Mouse (Mus musculus): ENCODE results near the gene Asb3.

Gene Asb3
- long read RNA-seq, experiment 1, transcript Asb3-201 (10 exons, 3,228 nt), result major isoform, 15 of 27 reads
- long read RNA-seq, experiment 1, partial matches to known transcripts, result 4 of 27 reads
- long read RNA-seq, experiment 1, other reads (novel, unspliced or antisense), result 8 of 27 reads
- long read RNA-seq, experiment 2, transcript Asb3-201 (10 exons, 3,228 nt), result major isoform, 31 of 39 reads
- long read RNA-seq, experiment 2, partial matches to known transcripts, result 5 of 39 reads
- long read RNA-seq, experiment 2, other reads (novel, unspliced or antisense), result 3 of 39 reads

DNA sequence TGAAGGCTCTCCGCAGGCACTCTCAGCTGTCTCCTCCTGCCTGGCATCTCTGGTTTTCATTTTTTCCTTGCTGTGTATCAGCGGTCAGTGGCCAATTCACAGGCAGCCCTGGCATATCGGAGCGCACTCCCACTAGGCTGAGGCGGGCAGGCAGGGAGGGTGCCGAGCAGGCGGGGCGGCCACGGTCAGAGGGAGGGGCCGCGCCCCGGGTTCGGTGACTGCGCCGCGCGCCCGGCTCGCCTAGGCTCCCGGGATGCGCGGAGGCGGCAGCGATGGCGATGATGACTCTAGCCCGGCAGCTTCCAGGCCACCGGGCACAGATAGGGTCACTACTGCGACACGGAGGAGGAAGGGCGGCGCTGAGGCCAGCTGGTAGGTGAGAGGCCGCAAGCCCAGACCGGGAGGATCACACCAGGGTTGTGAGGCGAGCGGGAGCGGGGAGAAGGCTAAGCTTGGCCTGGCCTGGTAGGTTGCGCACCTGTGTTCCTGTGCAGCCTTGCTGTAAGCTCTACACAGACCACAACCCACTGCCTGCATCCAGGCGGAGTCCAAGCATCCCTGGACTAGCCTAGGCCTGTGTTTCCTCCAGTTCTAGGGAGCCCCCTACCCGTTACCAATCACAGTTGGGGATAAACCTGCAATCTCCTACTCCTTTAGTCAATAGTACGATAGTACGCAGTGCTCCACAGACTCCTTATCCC is at the start of gene Asb3, which contains the start of gene Gpr75:
Gene Asb3, plus strand, starts transcription at position 246 of the 701 bp plus-strand sequence.
Gene Gpr75, plus strand, starts transcription at position 188 of the 701 bp plus-strand sequence.
- intact Hi-C loops (cut with DNase I), result no loop called here

DNA sequence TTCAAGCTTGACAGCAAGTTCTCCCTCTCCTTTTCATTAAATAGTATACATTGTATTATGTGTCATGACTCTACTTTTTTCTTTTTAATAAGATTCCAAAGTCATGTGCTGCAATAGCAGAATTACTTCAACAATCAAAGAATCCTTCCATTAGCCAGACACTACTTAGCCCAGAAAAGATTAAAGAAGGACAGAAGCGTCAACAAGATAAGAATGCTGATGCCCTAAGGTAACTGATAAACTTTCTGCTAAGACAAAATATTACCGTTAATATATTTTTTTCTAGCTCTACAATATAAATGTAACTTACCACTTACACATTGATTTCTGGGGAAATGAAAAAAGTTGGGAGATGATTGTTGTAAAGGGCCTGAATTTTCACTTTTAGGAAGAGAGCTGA is 46.4 kb upstream of the Asb3 start:
- intact Hi-C loops (cut with DNase I), result no loop called here

DNA sequence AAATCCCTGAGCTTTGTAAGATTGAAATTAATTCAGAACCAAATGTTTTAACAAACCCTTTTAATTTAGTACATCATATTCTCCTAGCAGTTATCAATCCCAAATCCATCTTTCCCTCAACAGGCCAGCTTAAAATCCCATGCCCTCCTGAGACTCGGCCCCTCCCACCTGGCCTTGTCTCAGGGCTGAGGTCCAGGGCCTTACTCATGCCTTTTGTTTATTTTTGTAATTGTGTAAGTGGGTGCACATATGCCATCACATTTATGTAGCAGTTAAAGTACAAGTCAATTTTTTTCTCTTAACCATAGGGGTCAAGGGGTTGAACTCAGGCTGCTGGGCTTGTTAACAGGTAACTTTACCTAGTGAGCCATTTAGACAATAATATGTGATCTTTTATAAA is 40.9 kb upstream of the Asb3 start:
- intact Hi-C loops (cut with DNase I), result no loop called here

DNA sequence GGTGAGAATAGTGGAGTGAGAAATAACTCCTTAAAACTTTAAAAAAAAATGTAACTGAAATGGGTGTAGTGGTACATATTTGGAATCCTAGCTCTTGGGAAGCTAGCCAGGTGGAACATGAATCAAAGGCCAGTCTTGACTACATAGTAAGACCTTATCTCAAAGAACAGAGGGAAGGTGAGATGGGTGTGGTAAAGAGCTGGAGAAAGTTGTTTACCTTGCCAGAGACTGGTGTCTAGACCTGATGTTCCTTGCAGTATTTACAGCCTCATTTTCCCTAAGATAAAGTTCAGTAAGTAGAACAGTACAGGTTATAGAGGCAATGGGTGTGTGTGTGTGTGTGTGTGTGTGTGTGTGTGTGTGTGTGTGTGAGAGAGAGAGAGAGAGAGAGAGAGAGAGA is 12.8 kb upstream of the Asb3 start:
- intact Hi-C loops (cut with DNase I), result no loop called here

DNA sequence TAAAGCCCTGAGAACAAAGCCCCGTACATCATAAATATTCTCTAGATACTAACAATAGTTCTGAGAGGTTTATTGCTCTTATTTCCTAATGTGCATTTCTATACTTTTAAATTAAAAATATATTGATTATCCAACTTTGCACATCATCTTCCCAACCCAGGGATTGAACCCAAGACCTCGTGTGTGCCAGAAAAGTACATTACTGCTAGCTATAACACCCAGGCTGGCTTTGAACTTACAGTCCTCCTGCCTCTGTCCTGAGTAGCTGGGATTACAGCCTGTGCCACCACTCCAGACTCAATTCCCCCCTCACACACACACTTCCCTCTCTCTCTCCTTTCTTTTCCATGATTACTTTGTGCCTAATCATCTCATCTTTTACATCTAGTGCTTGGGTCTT is 2.9 kb downstream of the Asb3 start:
- intact Hi-C loops (cut with DNase I), result no loop called here

DNA sequence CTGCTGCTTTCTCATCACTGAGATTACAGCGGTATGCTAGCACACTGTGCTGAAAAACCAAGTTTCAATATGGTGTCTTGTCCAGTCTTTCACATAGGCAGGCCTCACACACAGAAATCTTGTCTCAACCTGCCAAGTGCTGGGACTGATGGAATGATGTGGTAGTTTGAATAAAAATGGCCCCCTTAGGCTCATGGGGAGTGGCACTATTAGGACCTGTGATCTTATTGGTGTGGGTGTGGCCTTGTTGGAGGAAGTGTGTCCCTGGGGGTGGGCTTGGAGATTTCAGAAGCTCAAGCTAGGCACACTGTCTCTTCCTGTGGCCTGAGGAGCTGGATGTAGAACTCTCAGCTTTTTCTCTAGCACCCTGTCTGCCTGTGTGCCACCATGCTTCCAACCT is 11.0 kb downstream of the Asb3 start:
- intact Hi-C loops (cut with DNase I), result no loop called here

DNA sequence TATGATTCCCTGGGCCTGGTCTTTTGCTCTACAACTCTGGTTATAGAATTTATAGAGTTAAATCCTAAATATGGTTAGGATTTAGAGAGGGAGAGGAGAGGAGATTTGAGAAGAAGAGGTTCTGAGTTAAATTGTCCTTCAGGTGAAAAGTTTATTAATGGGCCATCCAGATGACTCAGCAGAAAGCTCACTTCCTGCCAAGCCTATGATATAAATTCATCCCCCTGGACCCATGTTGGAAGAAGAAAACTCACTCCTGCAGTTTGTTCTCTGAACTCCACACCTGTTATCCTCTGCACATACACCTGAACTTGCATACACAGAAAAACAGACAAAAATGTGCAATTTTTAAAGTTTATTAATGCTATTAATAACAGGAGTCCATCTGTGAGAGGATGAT is 14.1 kb downstream of the Asb3 start:
- intact Hi-C loops (cut with DNase I), result no loop called here

DNA sequence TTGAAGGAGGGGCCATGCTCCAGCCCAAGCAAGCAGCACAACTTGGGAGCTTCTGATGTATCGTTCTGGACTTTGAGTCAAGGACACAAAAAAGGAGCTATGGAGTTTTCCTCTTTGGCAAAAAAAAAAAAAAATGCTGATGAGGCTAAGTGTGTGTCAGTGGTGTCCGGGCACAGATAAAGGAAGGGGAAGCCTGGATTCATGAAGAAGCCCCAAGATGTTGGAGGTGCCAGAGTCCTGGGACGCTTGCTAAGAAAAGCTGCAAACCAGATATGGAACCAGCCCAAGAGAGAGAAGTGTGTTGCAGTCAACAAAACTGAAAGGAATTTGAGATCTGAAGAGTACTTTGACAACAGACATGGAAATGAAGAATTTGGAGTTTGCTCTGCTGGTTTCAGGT is 27.1 kb downstream of the Asb3 start:
- intact Hi-C loops (cut with DNase I), result no loop called here

DNA sequence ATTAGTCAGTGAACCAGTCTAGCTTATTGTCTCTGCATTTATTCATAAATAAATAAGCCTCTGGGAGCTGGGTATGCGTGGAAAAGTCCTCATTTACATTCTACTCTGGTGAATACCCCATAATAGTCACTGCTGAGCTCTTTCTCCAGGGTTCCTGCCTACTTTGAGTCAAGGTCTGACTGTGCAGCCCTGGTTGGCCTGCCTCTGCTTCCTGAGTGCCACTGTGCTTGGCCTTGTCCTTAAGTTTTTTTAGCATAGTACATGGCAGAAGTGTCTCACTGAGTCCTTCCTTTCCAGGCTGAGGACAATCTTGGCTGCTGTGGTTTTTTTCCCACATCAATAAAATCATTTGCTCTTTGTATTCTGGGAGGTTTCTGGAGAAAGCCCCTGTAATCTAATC is 35.4 kb downstream of the Asb3 start:
- intact Hi-C loops (cut with DNase I), result no loop called here

DNA sequence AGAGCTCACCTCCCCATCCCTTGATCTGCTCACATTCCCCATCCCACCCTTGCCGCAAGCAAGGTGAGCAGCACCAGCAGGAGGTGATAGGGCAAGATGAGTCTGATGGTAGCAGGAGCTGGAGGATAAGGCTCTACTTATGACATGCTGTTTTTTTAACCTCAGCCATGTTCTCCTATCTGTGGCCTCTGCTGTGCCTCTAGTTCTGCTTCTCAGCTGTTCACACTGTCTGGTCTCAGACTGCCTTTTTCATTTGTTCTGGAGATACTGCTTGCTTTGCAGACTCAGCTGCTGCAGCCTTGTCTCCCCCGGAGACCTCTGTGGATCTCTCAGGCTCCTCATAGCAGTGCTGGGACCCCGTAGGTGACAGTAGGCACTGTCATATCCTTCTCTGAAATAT is 38.1 kb downstream of the Asb3 start:
- intact Hi-C loops (cut with DNase I), result no loop called here

DNA sequence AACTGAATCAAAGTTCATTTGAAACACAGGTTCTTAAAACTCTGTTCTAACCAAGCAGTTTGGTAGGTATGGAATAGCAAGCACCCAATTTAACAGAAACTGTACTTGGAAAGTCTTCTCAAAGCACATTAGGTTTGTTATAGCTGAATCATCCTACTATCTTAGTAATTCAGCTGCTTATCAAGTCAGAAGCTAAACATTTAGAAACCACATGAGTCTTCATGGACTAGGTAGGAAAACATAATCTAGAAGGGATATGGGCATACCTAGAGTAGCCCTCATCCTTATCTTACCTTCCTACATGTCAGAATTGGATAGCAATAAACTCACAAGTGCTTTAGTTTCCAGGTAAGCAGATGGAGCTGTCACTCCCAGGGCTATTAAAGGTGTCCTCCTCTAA is 42.9 kb downstream of the Asb3 start:
- intact Hi-C loops (cut with DNase I), result no loop called here

DNA sequence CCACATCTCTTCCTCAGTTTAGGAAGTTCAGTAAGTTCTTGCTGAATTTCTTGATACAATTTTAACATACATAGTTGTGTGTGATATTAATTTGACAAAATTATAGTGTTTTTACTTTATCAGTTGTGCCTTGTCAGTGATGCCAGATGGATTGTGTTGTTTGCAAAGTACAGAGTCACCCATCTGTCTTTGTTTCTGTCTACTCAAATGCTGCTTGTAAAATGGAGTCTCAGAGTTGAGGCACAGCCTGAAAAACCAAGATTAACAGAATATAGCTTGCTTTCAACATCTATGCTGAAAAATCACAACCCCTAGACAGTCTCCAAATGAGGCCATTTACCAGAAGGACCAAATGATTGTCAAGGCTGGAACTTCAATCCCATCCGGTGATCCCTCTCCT is 43.3 kb downstream of the Asb3 start:
- intact Hi-C loops (cut with DNase I), result no loop called here

DNA sequence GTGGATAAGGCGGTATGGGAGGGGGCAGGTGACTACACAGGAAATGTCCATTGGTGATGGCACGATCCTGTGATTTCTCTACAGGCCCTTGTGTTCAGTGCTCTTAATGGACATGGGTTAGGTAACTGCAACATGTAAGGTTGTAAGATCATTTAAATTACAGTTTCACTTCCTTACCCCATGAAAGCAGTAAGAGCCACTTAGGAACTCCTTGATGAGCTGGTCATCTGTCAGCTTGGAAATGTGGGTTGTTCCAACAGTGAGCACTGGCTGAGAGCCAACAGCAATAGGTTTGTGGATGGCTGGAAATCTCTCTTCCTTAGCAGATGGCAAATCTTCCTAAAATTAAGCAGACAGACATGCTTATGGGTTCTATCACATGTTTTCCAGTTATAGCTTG is 58.3 kb downstream of the Asb3 start:
- intact Hi-C loops (cut with DNase I), result no loop called here

DNA sequence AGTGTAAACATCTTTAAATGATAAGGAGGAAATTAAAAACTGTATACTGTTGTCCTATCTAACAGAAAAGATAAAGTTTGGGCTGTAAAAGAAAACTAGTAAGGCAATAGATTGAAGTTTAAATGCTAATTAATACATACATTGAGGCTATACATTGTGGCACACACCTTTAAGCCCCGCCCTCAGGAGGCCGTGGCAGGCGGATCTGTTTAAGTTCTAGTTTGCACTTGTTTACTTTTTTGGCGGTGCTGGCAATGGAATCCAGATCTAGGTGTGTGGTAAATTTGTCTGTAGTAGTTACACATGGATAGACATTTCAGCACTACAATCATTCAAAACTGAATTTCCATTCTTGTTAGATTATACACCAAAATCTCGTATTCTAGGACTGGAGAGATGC is 67.6 kb downstream of the Asb3 start:
- intact Hi-C loops (cut with DNase I), result no loop called here

DNA sequence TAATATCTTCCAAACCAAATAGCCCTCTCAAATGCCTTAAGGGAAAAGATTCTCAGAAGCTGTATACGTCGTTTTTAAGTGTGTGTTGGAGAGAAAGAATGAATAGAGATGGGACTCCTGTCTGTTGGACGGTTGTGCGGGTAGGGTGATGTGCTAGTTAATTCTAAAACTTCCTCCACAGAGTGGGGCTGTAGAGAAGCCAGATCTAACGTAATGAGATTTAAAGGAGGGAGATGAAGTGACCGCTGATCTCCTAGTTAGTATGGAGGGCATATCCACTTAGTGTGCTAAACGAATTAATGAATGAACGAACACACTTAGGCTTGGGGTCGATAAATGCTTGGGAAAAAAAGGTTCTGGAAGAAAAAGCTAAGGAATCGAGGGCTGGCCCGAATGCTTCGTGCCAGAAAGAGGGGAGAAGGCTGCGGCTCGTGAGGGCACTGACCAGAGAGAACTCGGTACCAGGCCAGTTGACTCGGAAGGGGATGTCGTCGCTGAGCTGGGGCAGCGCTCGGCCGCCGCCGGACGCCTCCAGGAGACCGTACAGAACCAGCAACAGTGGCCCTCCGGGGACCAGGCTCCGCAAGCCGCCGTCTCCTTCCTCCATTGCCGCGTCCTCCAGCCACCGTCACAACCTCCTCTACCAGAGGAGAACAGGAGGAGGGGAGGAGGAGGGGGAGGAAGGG is 68.4 kb downstream of the Asb3 start:
- intact Hi-C loops (cut with DNase I), result no loop called here

DNA sequence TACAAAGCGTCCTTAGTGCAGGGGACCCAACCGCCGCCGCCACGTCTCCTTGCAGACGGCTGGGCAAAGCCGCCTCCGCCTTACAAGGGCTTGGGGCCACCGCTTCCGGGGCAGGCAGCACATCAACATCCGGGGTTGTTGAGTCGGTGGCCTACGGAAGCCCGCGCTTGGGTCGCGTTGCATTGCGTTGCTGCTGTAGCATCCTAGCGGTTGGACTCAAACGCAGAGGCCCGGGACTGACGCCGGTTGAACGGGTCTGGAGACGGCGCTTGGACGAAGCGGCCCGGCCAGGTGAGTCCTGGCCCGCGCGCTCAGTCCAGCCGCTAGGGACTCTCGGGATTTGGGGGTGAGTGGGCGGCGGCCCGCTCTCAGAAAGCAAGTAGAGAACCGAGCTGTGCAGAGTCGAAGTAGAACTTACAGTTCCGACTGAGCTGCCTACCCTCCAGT is 69.1 kb downstream of the Asb3 start, which contains the start of gene Erlec1:
Gene Erlec1, minus strand, starts transcription at position 57 of the 447 bp plus-strand sequence.
- intact Hi-C loops (cut with DNase I), result no loop called here

DNA sequence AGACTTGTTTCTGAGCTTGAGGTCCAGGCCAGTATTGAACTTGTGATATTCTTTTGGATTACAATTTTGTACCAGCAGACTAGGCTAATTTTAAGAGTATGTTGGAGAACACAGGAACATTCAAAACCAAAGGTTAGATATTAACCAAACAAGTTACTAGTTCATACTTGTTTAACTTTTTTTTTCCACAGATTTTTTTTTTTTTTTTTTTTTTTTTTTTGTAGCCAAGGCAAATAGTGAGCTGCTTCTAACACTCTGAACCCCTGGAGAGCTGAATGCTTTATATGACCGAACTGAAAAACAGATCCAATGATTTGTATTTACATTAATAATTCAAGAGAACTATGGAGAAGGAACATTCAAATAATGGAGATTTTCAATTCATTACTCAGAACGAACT is 100.0 kb downstream of the Asb3 start:
- intact Hi-C loops (cut with DNase I), result no loop called here

DNA sequence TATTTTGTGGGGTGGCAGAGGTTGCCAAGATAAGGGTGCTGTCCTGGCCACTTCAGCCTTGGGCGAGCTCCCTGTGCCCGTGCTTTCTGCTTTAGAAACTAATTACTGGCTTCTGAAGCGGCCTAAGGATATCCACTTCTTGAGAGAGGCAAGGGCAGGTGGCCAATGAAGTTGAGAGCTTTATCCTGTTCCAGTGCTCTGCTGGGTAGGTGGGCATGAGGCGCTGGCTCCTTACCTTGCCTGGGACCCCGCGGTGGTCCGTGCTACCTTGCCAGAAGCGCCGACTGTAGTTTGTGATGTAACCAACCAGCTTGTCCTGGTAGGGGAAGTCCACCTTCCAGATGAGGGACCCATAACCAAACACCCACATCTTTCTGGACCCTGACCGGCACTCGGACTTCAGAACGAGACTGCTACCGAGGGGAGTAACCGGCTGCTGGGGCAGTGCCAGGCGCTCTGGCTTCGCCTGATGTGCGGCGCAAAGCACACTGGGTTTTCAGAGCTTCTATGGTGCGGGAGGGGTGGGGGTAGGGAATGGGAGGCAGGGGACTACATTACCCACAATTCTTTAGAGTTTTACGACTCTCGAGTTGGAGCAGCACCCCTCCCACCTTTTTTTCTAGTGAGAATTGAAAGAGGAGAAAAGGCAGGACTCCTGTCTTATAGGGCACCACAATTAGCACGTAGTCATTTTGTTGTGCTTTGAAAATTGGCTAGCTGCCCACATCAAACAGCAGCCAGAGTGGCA is 100.8 kb downstream of the Asb3 start, which contains the start of gene Chac2:
Gene Chac2, minus strand, starts transcription at position 474 of the 748 bp plus-strand sequence.
- intact Hi-C loops (cut with DNase I), result no loop called here

DNA sequence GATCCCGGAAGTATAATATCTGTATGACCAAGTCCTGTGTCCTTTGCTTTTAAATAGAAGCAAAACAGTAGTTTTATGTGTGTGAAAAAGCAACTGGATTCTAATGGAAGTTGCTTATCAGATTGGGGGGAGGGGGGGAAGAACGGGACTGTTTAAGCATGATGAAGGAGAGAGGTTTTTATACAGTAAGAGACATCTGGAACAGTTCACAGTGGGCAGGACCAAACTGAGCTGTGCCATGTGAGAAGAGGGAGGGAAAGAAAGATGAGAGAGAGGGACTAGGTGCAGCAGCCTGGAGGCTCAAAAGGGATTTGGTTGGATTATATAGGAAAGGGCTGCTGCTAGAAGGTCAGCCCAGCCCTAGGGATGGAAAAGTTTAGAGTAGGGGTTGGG is 101.4 kb downstream of the Asb3 start:
- intact Hi-C loops (cut with DNase I), result no loop called here

DNA sequence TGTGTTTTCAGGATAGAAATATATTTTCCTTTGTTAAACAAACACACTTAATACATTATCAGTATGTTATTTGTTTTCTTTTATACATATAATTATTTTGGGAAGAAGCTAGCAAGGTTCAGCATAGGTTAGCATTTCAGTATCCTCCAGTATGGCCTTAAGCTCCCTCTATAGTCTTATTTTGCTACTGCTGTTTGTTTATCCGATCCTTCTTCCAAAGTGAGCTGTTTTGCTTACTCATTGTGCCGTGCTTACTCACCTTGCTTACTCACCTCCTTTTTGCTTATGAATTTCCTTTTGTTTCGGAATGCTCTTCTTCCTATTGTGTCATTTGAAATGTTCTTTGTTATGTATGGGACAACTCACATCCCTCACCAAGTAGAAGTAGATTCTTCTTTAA is 111.5 kb downstream of the Asb3 start:
- intact Hi-C loops (cut with DNase I), result no loop called here

DNA sequence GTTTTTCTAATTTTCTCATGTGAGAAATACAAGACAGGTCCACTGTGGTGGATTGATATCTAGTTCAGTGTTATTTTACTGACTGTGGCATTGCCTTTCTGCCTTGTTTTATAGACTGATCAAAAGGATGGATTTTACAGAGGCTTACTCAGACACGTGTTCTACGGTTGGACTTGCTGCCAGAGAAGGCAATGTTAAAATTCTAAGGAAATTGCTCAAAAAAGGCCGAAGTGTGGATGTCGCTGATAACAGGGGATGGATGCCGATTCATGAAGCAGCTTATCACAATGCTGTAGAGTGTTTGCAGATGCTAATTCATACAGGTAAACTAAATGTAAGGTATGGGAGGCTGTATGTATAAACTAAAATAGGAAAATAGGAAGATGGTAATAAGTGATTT is 113.0 kb downstream of the Asb3 start:
- intact Hi-C loops (cut with DNase I), result no loop called here

DNA sequence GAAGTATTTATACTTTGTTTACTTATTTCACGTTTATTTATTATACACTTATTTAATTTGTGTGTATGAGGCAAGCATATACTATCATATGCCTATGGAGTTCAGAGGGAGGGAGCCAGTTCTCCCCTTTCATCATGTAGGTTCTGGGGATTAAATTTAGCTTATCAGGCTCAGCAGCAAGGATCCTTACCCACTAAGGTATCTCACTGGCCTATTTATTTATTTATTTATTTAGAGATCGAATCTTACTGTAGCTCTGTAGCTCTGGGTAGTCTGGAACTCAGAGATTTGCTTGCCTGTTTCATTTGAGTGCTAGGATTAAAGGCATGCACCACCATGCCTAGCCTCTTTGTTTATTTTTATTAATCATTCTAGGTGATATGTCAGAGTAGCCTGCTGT is 113.5 kb downstream of the Asb3 start:
- intact Hi-C loops (cut with DNase I), result no loop called here

All from adrenal gland (tissue).